Mouse (Mus musculus) forebrain, embryonic 10.5 days (tissue): ENCODE results near the gene Plekha4. TPM values are rescaled to one million over a fixed set of nuclear protein-coding genes. Genes with fewer than 3 reads are reported as not detected.

ENCODE experiments used
- DNase-seq: peaks from one replicate; pipeline ENCODE4 v3.0.0-alpha.2; 2017; ENCODE audit warnings: low spot score; ENCODE audit errors: extremely low spot score
- H3K27ac ChIP-seq: fragments of 300-500 bp; sonication (generic); 2 replicates; pipeline ENCODE4 v1.5.1; 2016; ENCODE audit warnings: mild to moderate bottlenecking
- H3K27me3 ChIP-seq: fragments of 300-500 bp; sonication (generic); 2 replicates; pipeline ENCODE4 v1.6.1; 2016; ENCODE audit warnings: mild to moderate bottlenecking; ENCODE audit not compliant: poor library complexity, severe bottlenecking
- H3K36me3 ChIP-seq: fragments of 300-500 bp; sonication (generic); replicated peaks from 2 replicates; pipeline ENCODE4 v1.6.1; 2016; ENCODE audit warnings: mild to moderate bottlenecking, moderate library complexity
- H3K4me1 ChIP-seq: fragments of 300-500 bp; sonication (generic); 2 replicates; pipeline ENCODE4 v1.6.1; 2016
- H3K4me3 ChIP-seq: fragments of 300-500 bp; sonication (generic); 2 replicates; pipeline ENCODE4 v1.5.1; 2016; ENCODE audit warnings: mild to moderate bottlenecking, moderate library complexity
- H3K9me3 ChIP-seq: fragments of 300-500 bp; sonication (generic); 2 replicates; pipeline ENCODE4 v1.6.1; 2016; ENCODE audit warnings: mild to moderate bottlenecking, moderate library complexity
- WGBS: fragments of 180-500 bp; shearing (Covaris S2); methylation state at CpG from one replicate; pipeline ENCODE4 v1.1.7; 2016; 5-methylcytosine and 5-hydroxymethylcytosine counted together
- polyA plus RNA-seq: library from polyadenylated mRNA; unstranded; fragments of >200 nt; fragmentation: Nextera tagmentation; extraction: Ambion mirVana; gene quantifications from 2 replicates; pipeline ENCODE4 v1.2.1, GENCODE M21; 2016

The Plekha4 gene
- polyA plus RNA-seq, 1 experiment from 2014 or later, result 1.1 TPM

DNA sequence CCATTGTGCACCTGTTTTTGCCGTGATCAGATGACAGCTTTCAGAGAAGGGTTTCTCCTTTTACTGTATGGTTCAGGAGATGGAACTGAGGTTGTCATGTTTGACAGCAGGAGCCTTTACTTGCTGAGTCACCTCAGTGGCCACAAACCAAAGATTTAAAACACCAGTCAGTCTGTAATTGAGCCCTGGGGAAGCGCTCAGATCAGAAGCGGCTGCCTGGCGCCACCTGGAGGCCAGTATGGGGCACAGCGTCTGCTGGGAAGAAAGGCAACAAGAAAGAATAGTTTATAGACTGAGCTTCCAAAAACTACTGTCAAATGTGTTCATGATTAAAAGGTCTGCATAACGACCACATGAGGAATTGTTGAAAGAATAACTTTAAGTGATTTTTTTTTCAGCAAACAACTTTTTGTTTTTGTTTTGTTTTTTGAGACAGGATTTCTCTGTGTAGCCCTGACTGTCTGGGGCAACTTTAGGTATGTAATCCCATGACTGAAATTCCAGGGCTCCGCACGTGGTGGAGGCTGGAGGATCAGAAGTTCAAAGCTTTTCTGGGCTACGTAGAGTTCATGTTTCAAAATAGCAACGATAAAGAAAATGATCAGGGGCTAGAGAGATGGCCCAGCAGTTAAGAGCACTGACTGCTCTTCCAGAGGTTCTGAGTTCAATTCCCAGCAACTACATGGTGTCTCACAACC is 67.1 kb downstream of the Plekha4 start:
- WGBS, result 29% methylated on average over 10 of the region's 10 CpGs
- no peak overlapping the region for H3K4me3 ChIP-seq
- DNase-seq, result peak; percentile 61
- H3K36me3 ChIP-seq, result no peaks in the 10 kb centered on the region
- no peak overlapping the region for H3K27ac ChIP-seq
- no peaks in the 10 kb centered on the region for H3K27me3 ChIP-seq
- H3K9me3 ChIP-seq, result no peaks in the 10 kb centered on the region
- H3K4me1 ChIP-seq, result peaks cover 12% of the 10 kb centered on the region

DNA sequence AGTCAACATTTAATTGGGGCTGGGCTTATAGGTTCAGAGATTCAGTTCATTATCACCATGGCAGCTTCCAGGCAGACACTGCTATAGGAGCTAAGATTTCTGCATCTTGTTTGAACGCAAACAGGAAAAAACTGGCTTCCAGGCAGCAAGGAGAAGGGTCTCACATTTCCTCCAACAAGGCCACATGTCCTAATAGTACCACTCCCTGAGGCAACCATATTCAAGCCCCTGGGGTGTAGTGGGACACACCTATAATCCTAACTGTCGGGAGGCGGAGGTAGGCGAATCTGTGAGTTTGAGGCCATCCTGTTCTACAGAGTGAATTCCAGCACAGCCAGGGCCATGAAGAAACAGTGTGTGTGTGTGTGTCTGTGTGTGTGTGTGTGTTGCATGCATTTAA is 69.0 kb downstream of the Plekha4 start:
- no peak overlapping the region for H3K27ac ChIP-seq
- H3K27me3 ChIP-seq, result no peaks in the 10 kb centered on the region
- WGBS, result 84% methylated on average over 4 of the region's 4 CpGs
- no peaks in the 10 kb centered on the region for H3K36me3 ChIP-seq
- DNase-seq, result no peak
- no peak overlapping the region for H3K4me3 ChIP-seq
- H3K4me1 ChIP-seq, result peaks cover 8% of the 10 kb centered on the region; the same call in 1 of the 2 replicates
- no peaks in the 10 kb centered on the region for H3K9me3 ChIP-seq

DNA sequence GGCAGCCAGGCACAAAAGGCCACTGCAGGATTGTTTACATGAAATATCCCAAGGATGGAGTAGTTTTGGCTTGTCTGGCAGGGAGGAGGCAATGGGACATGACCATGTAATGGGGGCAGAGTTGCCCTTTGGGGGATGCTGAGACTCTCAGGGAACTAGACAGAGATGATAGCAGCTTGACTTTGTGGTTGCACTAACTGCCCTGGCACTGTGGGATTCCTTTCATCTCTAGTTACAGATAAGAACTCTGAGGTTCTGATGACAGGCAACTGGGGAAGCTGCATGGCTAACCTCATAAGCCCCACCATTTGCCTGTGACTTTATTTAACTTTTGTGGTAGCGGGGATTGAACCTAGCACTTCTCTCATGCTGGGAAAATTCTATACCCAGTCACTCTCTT is 70.0 kb downstream of the Plekha4 start:
- H3K27ac ChIP-seq, result no peak overlapping the region
- 92% methylated on average over 1 of the region's 1 CpGs for WGBS
- H3K27me3 ChIP-seq, result no peaks in the 10 kb centered on the region
- DNase-seq, result no peak
- H3K9me3 ChIP-seq, result no peaks in the 10 kb centered on the region
- no peak overlapping the region for H3K4me3 ChIP-seq
- H3K4me1 ChIP-seq, result peaks cover 8% of the 10 kb centered on the region; the same call in 1 of the 2 replicates
- no peaks in the 10 kb centered on the region for H3K36me3 ChIP-seq

DNA sequence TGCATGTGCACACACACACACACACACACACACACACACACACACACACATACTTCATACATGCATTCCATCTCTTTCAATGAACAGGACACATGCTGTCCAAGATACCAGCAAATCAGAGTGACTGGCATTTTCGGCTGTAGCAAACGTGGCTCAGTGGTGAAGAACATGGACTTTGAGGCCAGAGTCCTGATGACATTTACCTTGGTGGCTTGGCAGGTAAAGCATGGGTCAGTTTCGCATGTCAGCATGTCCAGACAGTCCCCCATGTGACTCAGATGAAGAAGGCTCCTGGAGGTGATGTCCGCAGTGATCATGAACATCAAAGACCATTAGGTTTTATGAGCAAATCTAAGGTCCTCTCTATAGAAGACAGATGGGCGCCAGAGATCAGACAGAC is 70.9 kb downstream of the Plekha4 start:
- H3K27ac ChIP-seq, result no peak overlapping the region
- no peak for DNase-seq
- no peaks in the 10 kb centered on the region for H3K36me3 ChIP-seq
- H3K27me3 ChIP-seq, result no peaks in the 10 kb centered on the region
- no peak overlapping the region for H3K4me3 ChIP-seq
- H3K4me1 ChIP-seq, result peaks cover 15% of the 10 kb centered on the region
- 89% methylated on average over 5 of the region's 5 CpGs for WGBS
- no peaks in the 10 kb centered on the region for H3K9me3 ChIP-seq

DNA sequence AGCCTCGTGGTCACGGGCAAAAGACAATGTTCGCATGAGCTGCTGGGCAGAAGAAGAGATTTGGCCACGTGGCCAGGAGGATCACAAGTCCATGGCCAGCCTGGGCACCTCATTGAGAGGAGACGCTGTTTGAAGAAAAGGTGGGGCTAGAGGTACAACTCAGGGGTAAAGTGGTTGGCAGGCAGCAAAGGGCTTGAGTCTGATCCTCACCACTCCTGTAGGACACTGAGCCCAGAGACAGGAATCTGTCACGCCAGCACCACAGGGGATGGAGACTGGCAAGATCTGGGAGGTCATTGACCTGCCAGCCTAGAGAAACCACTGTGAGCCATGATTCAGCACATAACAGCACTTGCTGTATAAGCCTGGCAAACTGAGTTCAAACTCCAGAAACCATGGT is 71.4 kb downstream of the Plekha4 start:
- WGBS, result 89% methylated on average over 6 of the region's 6 CpGs
- Histone ChIP-seq H3K4me3 (no peak overlapping the region), H3K27me3 (no peaks in the 10 kb centered on the region), H3K36me3 (no peaks in the 10 kb centered on the region), H3K9me3 (no peaks in the 10 kb centered on the region), H3K4me1 (peaks cover 17% of the 10 kb centered on the region), H3K27ac (no peak overlapping the region)
- DNase-seq, result no peak

DNA sequence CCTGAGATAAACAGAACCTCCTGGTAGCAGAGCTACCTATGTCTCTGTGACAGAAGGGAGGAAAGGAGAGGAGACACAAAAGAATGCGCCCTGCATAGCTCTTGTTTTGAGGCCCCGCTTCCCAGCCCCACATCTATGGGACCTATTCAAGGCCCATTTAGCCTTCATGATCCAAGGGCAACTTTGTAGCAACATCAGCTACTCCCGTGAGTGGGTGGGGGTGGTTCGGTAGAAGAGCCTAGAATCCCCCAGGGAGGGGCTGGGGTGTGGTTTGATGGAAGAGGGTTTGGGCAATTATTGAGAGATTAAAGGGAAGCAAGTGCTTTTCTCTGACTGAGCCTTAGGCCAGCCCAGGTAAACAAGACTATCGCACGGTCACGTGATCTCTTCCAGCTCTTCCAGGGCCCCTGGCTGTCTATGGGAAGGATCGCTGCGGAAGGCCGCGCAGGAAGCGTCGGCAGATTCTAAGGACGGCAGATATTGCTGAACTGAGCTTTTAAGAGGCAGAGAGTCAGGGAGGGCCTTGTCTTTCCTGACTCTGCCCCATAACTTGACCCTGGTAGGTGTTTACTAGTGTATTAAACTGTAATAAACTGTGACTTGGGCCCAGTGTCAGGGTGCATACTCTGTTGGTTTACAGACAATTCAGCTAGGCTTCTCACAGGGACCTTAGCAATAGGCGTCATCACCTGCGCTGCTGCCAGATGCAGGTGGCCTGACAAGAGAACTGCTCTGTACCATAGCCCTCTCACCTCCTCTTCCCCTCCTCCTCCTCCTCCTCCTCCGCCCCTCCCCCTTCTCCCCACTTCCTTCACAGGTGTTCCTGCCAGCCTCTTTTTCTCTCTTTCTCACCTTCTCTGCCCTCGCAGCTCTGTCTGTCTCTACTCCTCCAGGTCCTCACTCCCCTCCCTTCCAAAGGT is 73.1 kb downstream of the Plekha4 start:
- no peaks in the 10 kb centered on the region for H3K9me3 ChIP-seq
- 54% methylated on average over 18 of the region's 18 CpGs for WGBS
- no peak overlapping the region for H3K27ac ChIP-seq
- H3K36me3 ChIP-seq, result no peaks in the 10 kb centered on the region
- H3K27me3 ChIP-seq, result no peaks in the 10 kb centered on the region
- no peak for DNase-seq
- H3K4me3 ChIP-seq, result no peak overlapping the region
- peaks cover 17% of the 10 kb centered on the region for H3K4me1 ChIP-seq

Other genes with a start within 250 kb of the Plekha4 start
- not detected in 2 replicates for gene Slc6a21, start 248.8 kb upstream of the Plekha4 start, polyA plus RNA-seq
- gene Trpm4, start 192.6 kb upstream of the Plekha4 start, polyA plus RNA-seq, result 8.3 and 8.9 TPM in 2 replicates
- 0.31 and 0.42 TPM in 2 replicates for gene Hrc, start 191.0 kb upstream of the Plekha4 start, polyA plus RNA-seq
- gene Ppfia3, start 159.3 kb upstream of the Plekha4 start, polyA plus RNA-seq, result 6.0 and 8.9 TPM in 2 replicates
- 0.47 and 0.81 TPM in 2 replicates for gene Lin7b, start 155.7 kb upstream of the Plekha4 start, polyA plus RNA-seq
- gene Snrnp70, start 130.6 kb upstream of the Plekha4 start, polyA plus RNA-seq, result 295 TPM in 2 replicates
- not detected in 2 replicates for gene Kcna7, start 120.7 kb upstream of the Plekha4 start, polyA plus RNA-seq
- gene Ntf5, start 112.6 kb upstream of the Plekha4 start, polyA plus RNA-seq, result 0.46 and 0.87 TPM in 2 replicates
- gene Lhb, start 105.5 kb upstream of the Plekha4 start, polyA plus RNA-seq, result not detected in 2 replicates
- gene Gys1, start 91.5 kb upstream of the Plekha4 start, polyA plus RNA-seq, result 39.0 and 41.6 TPM in 2 replicates
- 235 and 237 TPM in 2 replicates for gene Ruvbl2, start 88.2 kb upstream of the Plekha4 start, polyA plus RNA-seq
- gene Ftl1, start 66.4 kb upstream of the Plekha4 start, polyA plus RNA-seq, result 5,105 and 5,277 TPM in 2 replicates
- gene Bax, start 59.4 kb upstream of the Plekha4 start, polyA plus RNA-seq, result 247 and 254 TPM in 2 replicates
- 0.12 and 0.20 TPM in 2 replicates for gene Tulp2, start 44.5 kb upstream of the Plekha4 start, polyA plus RNA-seq
- not detected in 2 replicates for gene Gm45808, start 39.5 kb upstream of the Plekha4 start, polyA plus RNA-seq
- gene Dhdh, start 37.5 kb upstream of the Plekha4 start, polyA plus RNA-seq, result 6.4 and 7.2 TPM in 2 replicates
- 99.3 and 106 TPM in 2 replicates for gene Nucb1, start 15.9 kb upstream of the Plekha4 start, polyA plus RNA-seq
- gene Ppp1r15a, start 62 bp upstream of the Plekha4 start, polyA plus RNA-seq, result 16.4 and 17.7 TPM in 2 replicates
- gene Hsd17b14, start 28.6 kb downstream of the Plekha4 start, polyA plus RNA-seq, result 0.39 and 0.63 TPM in 2 replicates
- 38.2 and 39.1 TPM in 2 replicates for gene Bcat2, start 43.8 kb downstream of the Plekha4 start, polyA plus RNA-seq
- gene Fgf21, start 89.2 kb downstream of the Plekha4 start, polyA plus RNA-seq, result not detected in 2 replicates
- gene Fut1, start 91.0 kb downstream of the Plekha4 start, polyA plus RNA-seq, result 0.07 TPM in 1 of 2 replicates, not detected in the other
- gene Izumo1, start 95.5 kb downstream of the Plekha4 start, polyA plus RNA-seq, result 0.25 TPM in 1 of 2 replicates, not detected in the other
- 4.5 and 4.7 TPM in 2 replicates for gene Rasip1, start 101.2 kb downstream of the Plekha4 start, polyA plus RNA-seq
- gene Mamstr, start 113.6 kb downstream of the Plekha4 start, polyA plus RNA-seq, result 1.7 and 3.1 TPM in 2 replicates
- 0.12 TPM in 2 replicates for gene Fut2, start 140.1 kb downstream of the Plekha4 start, polyA plus RNA-seq
- gene Ntn5, start 157.7 kb downstream of the Plekha4 start, polyA plus RNA-seq, result 0.38 and 0.63 TPM in 2 replicates
- gene Sec1, start 168.1 kb downstream of the Plekha4 start, polyA plus RNA-seq, result 0.78 and 1.1 TPM in 2 replicates
- gene Car11, start 173.5 kb downstream of the Plekha4 start, polyA plus RNA-seq, result 2.5 and 3.2 TPM in 2 replicates
- gene Dbp, start 178.8 kb downstream of the Plekha4 start, polyA plus RNA-seq, result 2.6 and 2.7 TPM in 2 replicates
- 1,181 and 1,186 TPM in 2 replicates for gene Rpl18, start 189.1 kb downstream of the Plekha4 start, polyA plus RNA-seq
- 34.0 and 36.6 TPM in 2 replicates for gene Sphk2, start 191.7 kb downstream of the Plekha4 start, polyA plus RNA-seq
- 2.6 and 3.3 TPM in 2 replicates for gene Fam83e, start 194.9 kb downstream of the Plekha4 start, polyA plus RNA-seq
- gene Spaca4, start 199.5 kb downstream of the Plekha4 start, polyA plus RNA-seq, result 0.50 TPM in 1 of 2 replicates, not detected in the other